In genomic region chr3:51788591-51789339, GRCm38 (mm10) we compare ENCODE assay signal across 8 mouse cellular contexts.
A peak's percentile ranks its signal among the peaks of the same experiment; 100 is the strongest.
DNase-seq lines count a peak whose midpoint lies in the region; ATAC-seq lines count a peak whose summit lies in the region.

No protein-coding gene starts in this region.

- H3K27me3 ChIP-seq in intestine, embryonic 14.5 days (replicated peaks; ENCODE audit: control insufficient read depth, insufficient read depth, low read length): no peaks in the 10 kb centered on the region

- intact Hi-C loops in gastrocnemius, postnatal 36 days (cut with DNase I): loop anchor here (5.0 kb wide), 1 partner anchor 81 kb away; no protein-coding TSS in a partner anchor
- intact Hi-C loops in left cerebral cortex, postnatal 36 days (cut with DNase I): loop anchor here (5.0 to 10.0 kb wide), 2 partner anchors 86 to 406 kb away; no protein-coding TSS in a partner anchor

- 2% methylated on average over 17 of the region's 17 CpGs for WGBS in intestine, embryonic 14.5 days

- H3K4me2 ChIP-seq in intestine, embryonic 14.5 days (ENCODE audit: low read length): peak overlapping the region; percentile 53

- H3K4me1 ChIP-seq in intestine, embryonic 14.5 days (replicated peaks; ENCODE audit: control insufficient read depth, insufficient read depth, low read length): peaks cover 24% of the 10 kb centered on the region

- no peaks in the 10 kb centered on the region for H3K9me3 ChIP-seq in intestine, embryonic 14.5 days (ENCODE audit: control insufficient read depth, low read length)

- peak; percentile 63 for ATAC-seq in intestine, embryonic 14.5 days (replicated peaks; ENCODE audit: low FRiP score, low TSS enrichment, low read depth)
- ATAC-seq in megakaryocyte progenitor cell, adult 5-6 weeks (replicated peaks; ENCODE audit: poor library complexity): peak; percentile 67
- ATAC-seq in activated CD4-positive, CD25-positive, alpha-beta regulatory T cell, adult 4 months: no peak

- no peaks in the 10 kb centered on the region for H3K36me3 ChIP-seq in intestine, embryonic 14.5 days (ENCODE audit: control insufficient read depth, insufficient read depth, low read length)

- peak overlapping the region; percentile 69 for H3K27ac ChIP-seq in intestine, embryonic 14.5 days (ENCODE audit: low read depth)

- peak overlapping the region; percentile 25; the same call in 1 of the 2 replicates for H3K9ac ChIP-seq in intestine, embryonic 14.5 days (ENCODE audit: low read length)

- H3K4me3 ChIP-seq in intestine, embryonic 14.5 days (ENCODE audit: low read depth, low read length): peak overlapping the region; percentile 27

- peak; percentile 39 to 44 for DNase-seq in adrenal gland, adult 18-20 months (ENCODE audit: low spot score in 2 of 2)
- peak; percentile 97 for DNase-seq in embryo, embryonic 11 days
- DNase-seq in gastrocnemius, postnatal 36 days: peak; percentile 27 to 42
- peak; percentile 81 for DNase-seq in intestine, embryonic 14.5 days (ENCODE audit: low spot score)
- DNase-seq in left cerebral cortex, postnatal 36 days (ENCODE audit: low spot score in 2 of 2): peak; percentile 42 to 57
- DNase-seq in right cerebral cortex, adult 2 months (ENCODE audit: low spot score in 2 of 2): peak; percentile 59 to 74

Comparison
In these comparisons a context has a peak if more than half of its experiments do, and no peak if none do; other contexts are left out.
1. DNase-seq: peak in every context shown above with its lines; median percentile 97 in embryo, embryonic 11 days; 81 in intestine, embryonic 14.5 days; 66 in right cerebral cortex, adult 2 months; 50 in left cerebral cortex, postnatal 36 days; 42 in adrenal gland, adult 18-20 months; 34 in gastrocnemius, postnatal 36 days.